Mouse (Mus musculus) liver, postnatal 0 days (tissue): ENCODE data around the gene Sufu. TPM values are rescaled to one million over a fixed set of nuclear protein-coding genes. Genes with fewer than 3 reads are reported as not detected.

Experiments
- ATAC-seq: fragments of 200-750 bp; cut with Nextera tagmentation; 2 replicates; pipeline ENCODE4 v1.8.0; 2017; ENCODE audit warnings: mild to moderate bottlenecking, moderate library complexity
- DNase-seq: peaks from one replicate; pipeline ENCODE4 v3.0.0-alpha.2; 2016
- H3K27ac ChIP-seq: fragments of 300-500 bp; sonication (generic); 2 replicates; pipeline ENCODE4 v1.5.1; 2014; ENCODE audit warnings: antibody characterized with exemption, moderate library complexity, mild to moderate bottlenecking, low read depth
- H3K27me3 ChIP-seq: fragments of 300-500 bp; sonication (generic); 2 replicates; pipeline ENCODE4 v1.6.1; 2014; ENCODE audit warnings: low read length, control low read depth, mixed read lengths; ENCODE audit not compliant: insufficient read depth
- H3K36me3 ChIP-seq: fragments of 300-500 bp; sonication (generic); replicated peaks from 2 replicates; pipeline ENCODE4 v1.6.1; 2014; ENCODE audit warnings: mild to moderate bottlenecking, control low read depth, low read length, moderate library complexity, mixed read lengths; ENCODE audit not compliant: insufficient read depth
- H3K4me1 ChIP-seq: fragments of 300-500 bp; sonication (generic); 2 replicates; pipeline ENCODE4 v1.6.1; 2014; ENCODE audit warnings: antibody characterized with exemption, mild to moderate bottlenecking, control low read depth; ENCODE audit not compliant: insufficient read depth
- H3K4me2 ChIP-seq: fragments of 300-500 bp; sonication (generic); 2 replicates; pipeline ENCODE4 v1.6.1; 2014; ENCODE audit warnings: low read depth, mild to moderate bottlenecking, low read length, moderate library complexity, mixed read lengths
- H3K4me3 ChIP-seq: fragments of 300-500 bp; sonication (generic); 2 replicates; pipeline ENCODE4 v1.5.1; 2014; ENCODE audit warnings: low read depth, low read length
- H3K9ac ChIP-seq: fragments of 300-500 bp; sonication (generic); replicated peaks from 2 replicates; pipeline ENCODE4 v1.6.1; 2014; ENCODE audit warnings: mild to moderate bottlenecking, moderate library complexity
- H3K9me3 ChIP-seq: fragments of 300-500 bp; sonication (generic); 2 replicates; pipeline ENCODE4 v1.6.1; 2016; ENCODE audit warnings: mild to moderate bottlenecking, control low read depth, low read length, mixed read lengths
- CTCF ChIP-seq: sonication (generic); IDR thresholded peaks from 2 replicates; pipeline ENCODE4 v1.5.1; 2016; ENCODE audit warnings: antibody characterized with exemption, low read depth
- EP300 ChIP-seq: IDR thresholded peaks from 2 replicates; pipeline ENCODE4 v1.6.1; 2016; ENCODE audit warnings: antibody characterized with exemption, low read depth, mild to moderate bottlenecking
- whole genome bisulfite sequencing: fragments of 180-500 bp; shearing (Covaris S2); extraction: QIAGEN DNeasy Blood & Tissue Kit; methylation state at CpG from one replicate; pipeline ENCODE4 v1.1.7; 2014; ENCODE audit not compliant: insufficient replicate concordance; 5-methylcytosine and 5-hydroxymethylcytosine counted together
- polyA plus RNA-seq: library from polyadenylated mRNA; unstranded; fragments of >200 nt; fragmentation: Nextera tagmentation; extraction: Ambion mirVana; gene quantifications from 2 replicates; pipeline ENCODE4 v1.2.1, GENCODE M21; 2015

Sufu gene
- polyA plus RNA-seq, 1 experiment from 2014 or later = 3.8 TPM

GRCm38 (mm10) chr19:46524601-46525321, 128.1 kb downstream of the Sufu start:
- 26% methylated on average over 14 of the region's 14 CpGs for WGBS
- peak; percentile 57 for DNase-seq
- H3K27ac ChIP-seq = no peak overlapping the region
- TF ChIP-seq CTCF = peak; percentile 44
- TF ChIP-seq EP300 = no peak
- H3K4me2 ChIP-seq = peak overlapping the region; percentile 22
- H3K4me3 ChIP-seq = 0 out of 2 replicates have a peak overlapping the region, but pooled peaks have one; percentile 3
- ATAC-seq = peak; percentile 53
- H3K9ac ChIP-seq = 0 out of 2 replicates have a peak overlapping the region, but pooled peaks have one; percentile 2
- H3K9me3 ChIP-seq = no peaks in the 10 kb centered on the region
- H3K4me1 ChIP-seq = peaks cover 40% of the 10 kb centered on the region
- H3K27me3 ChIP-seq = peaks cover 6% of the 10 kb centered on the region; the same call in 1 of the 2 replicates
- H3K36me3 ChIP-seq = no peaks in the 10 kb centered on the region

GRCm38 (mm10) chr19:46525691-46526631, 129.3 kb downstream of the Sufu start:
- TF ChIP-seq CTCF (no peak), EP300 (no peak)
- H3K9me3 ChIP-seq = no peaks in the 10 kb centered on the region
- WGBS = 79% methylated on average over 10 of the region's 10 CpGs
- H3K27ac ChIP-seq = no peak overlapping the region
- H3K9ac ChIP-seq = no peak overlapping the region
- H3K36me3 ChIP-seq = no peaks in the 10 kb centered on the region
- H3K27me3 ChIP-seq = peaks cover 6% of the 10 kb centered on the region; the same call in 1 of the 2 replicates
- DNase-seq (no peak), ATAC-seq (no peak)
- H3K4me2 ChIP-seq = no peak overlapping the region
- H3K4me1 ChIP-seq = peaks cover 49% of the 10 kb centered on the region
- H3K4me3 ChIP-seq = no peak overlapping the region

GRCm38 (mm10) chr19:46527632-46528528, 131.2 kb downstream of the Sufu start:
- Histone ChIP-seq H3K4me3 (peak overlapping the region; percentile 36), H3K4me2 (peak overlapping the region; percentile 73), H3K36me3 (no peaks in the 10 kb centered on the region), H3K9ac (no peak overlapping the region; the same call in 1 of the 2 replicates), H3K27ac (no peak overlapping the region), H3K27me3 (peaks cover 6% of the 10 kb centered on the region; the same call in 1 of the 2 replicates), H3K9me3 (no peaks in the 10 kb centered on the region), H3K4me1 (peaks cover 66% of the 10 kb centered on the region)
- no peak for DNase-seq
- TF ChIP-seq EP300 (no peak), CTCF (no peak)
- WGBS = 37% methylated on average over 17 of the region's 17 CpGs
- no peak for ATAC-seq

DNA sequence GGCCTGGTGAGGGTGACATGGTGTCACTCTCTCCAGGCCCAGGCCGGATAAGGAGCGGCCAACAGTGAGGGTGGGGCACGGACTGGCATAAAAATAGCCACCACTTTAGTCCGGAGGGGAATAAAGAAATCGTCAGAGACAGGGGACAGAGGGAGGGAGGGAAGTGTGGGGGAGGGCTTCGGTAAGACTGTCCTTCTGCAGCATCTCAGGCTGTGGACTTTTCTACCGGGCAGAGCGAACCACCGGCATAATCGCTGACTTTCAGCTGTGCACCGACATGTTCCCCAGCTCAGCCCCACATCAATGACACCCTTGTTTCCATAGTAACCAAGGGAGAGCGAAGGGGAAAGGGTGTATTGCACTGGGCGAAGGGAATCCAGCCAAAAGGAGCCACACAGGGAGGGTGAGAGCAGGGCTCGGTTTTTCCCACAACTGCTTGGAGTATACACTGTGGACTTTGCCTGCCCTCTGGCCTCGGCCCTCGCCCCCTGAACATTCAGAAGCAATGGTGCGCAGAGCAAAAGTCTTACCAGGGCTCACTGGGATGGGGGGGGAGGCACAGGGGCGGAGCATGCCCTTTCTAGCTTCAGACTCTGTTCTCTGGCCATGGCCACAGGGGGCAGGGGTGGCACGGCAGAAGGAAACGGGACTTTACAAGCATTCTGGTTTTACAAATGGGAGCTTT, 132.0 kb downstream of the Sufu start:
- H3K9ac ChIP-seq = peak overlapping the region; percentile 2
- H3K4me3 ChIP-seq = peak overlapping the region; percentile 36
- ATAC-seq = peak; percentile 64
- 3% methylated on average over 20 of the region's 20 CpGs for WGBS
- H3K9me3 ChIP-seq = no peaks in the 10 kb centered on the region
- no peaks in the 10 kb centered on the region for H3K36me3 ChIP-seq
- DNase-seq = peak; percentile 74
- TF ChIP-seq CTCF (peak; percentile 41), EP300 (no peak)
- H3K27ac ChIP-seq = no peak overlapping the region
- H3K27me3 ChIP-seq = peaks cover 1% of the 10 kb centered on the region; the same call in 1 of the 2 replicates
- H3K4me1 ChIP-seq = peaks cover 61% of the 10 kb centered on the region
- H3K4me2 ChIP-seq = peak overlapping the region; percentile 73
